ENCODE assay signal across 25 mouse cellular contexts in genomic region chr2:59968593-59968992, GRCm38 (mm10).
DNase-seq lines count a peak whose midpoint lies in the region; TF ChIP-seq lines count a peak whose summit lies in the region.
"Had no signal": no experiment of that assay in that cellular context is flagged by ENCODE, and none has a peak within 500 bp of the region (broad histone marks: within the 10 kb centered on the region; RNA-seq: fewer than 3 reads in every experiment).

No protein-coding gene starts in this region.

- no peak for DNase-seq in gastrocnemius, adult 2 months
- no peak for DNase-seq in gastrocnemius, postnatal 10 days
- peak; percentile 57 for DNase-seq in heart, adult 8-10 months (ENCODE audit: low spot score)
- no peak for DNase-seq in heart, postnatal 4 days
- peak; percentile 27 for DNase-seq in kidney, adult 9 months
- no peak for DNase-seq in kidney, postnatal 10 days
- no peak for DNase-seq in layer of hippocampus, postnatal 14 days (ENCODE audit: low spot score in 2 of 2)
- DNase-seq: adrenal gland, adult 8-10 months; adrenal gland, postnatal 25 days; B cell, adult 2 months; cerebellum, adult 11 months; cerebellum, adult 2 months; cerebellum, adult 9-11 months; cerebellum, postnatal 25 days; forebrain, postnatal 0 days; gastrocnemius, postnatal 36 days; heart, postnatal 10 days; kidney, adult 11 months had no signal

- no peak for TF ChIP-seq CTCF in gastrocnemius, adult 2 months (IDR thresholded peaks at IDR 0.05)

- H3K27ac ChIP-seq in gastrocnemius, adult 2 months: peak overlapping the region; percentile 62
- peak overlapping the region; percentile 94 for H3K27ac ChIP-seq in brown adipose tissue, adult 24 weeks (replicated peaks; ENCODE audit: low read depth, low read length)
- H3K27ac ChIP-seq: embryonic facial prominence, embryonic 12.5 days; embryonic facial prominence, embryonic 15.5 days; heart, embryonic 15.5 days; hindbrain, embryonic 10.5 days; hindbrain, embryonic 13.5 days; intestine, embryonic 15.5 days had no signal

- intact Hi-C loops in gastrocnemius, adult 2 months (cut with DNase I): no loop called here

- peaks cover 3% of the 10 kb centered on the region; the same call in 1 of the 2 replicates for H3K4me1 ChIP-seq in brown adipose tissue, adult 24 weeks (ENCODE audit: control insufficient read depth, insufficient read depth, insufficient read length, low read length)
- H3K4me1 ChIP-seq: embryonic facial prominence, embryonic 12.5 days; embryonic facial prominence, embryonic 15.5 days; hindbrain, embryonic 10.5 days; hindbrain, embryonic 13.5 days; intestine, embryonic 15.5 days had no signal

- peak overlapping the region; percentile 15; the same call in 1 of the 2 replicates for H3K4me3 ChIP-seq in gastrocnemius, adult 2 months
- peak overlapping the region; percentile 34 for H3K4me3 ChIP-seq in brown adipose tissue, adult 24 weeks (ENCODE audit: insufficient read depth, low read depth, low read length)
- H3K4me3 ChIP-seq: embryonic facial prominence, embryonic 12.5 days; embryonic facial prominence, embryonic 15.5 days; heart, embryonic 15.5 days; hindbrain, embryonic 10.5 days; hindbrain, embryonic 13.5 days; intestine, embryonic 15.5 days had no signal

Comparison
In these comparisons a context has a peak if more than half of its experiments do, and no peak if none do; other contexts are left out.
1. DNase-seq: peak in heart, adult 8-10 months (single experiment) and kidney, adult 9 months (single experiment); none in gastrocnemius, adult 2 months (single experiment), gastrocnemius, postnatal 10 days (single experiment), heart, postnatal 4 days (single experiment), kidney, postnatal 10 days (single experiment) and layer of hippocampus, postnatal 14 days (0 of 2).